Mouse (Mus musculus) layer of hippocampus, adult 9-10 months (tissue): Measurements from ENCODE around the gene Wipi1.
A peak's percentile ranks its signal among the peaks of the same experiment; 100 is the strongest.
"Not testable (repeated sequence)": the region's sequence is repeated elsewhere in the genome, so short reads cannot be mapped to it uniquely, and the experiment has no call there.

Source experiments
- DNase-seq: peaks from one replicate; pipeline ENCODE4 v3.0.0; 2022; ENCODE audit warnings: low spot score

Gene Wipi1

GRCm38 (mm10) chr11:109611303-109612149 lies at the start of gene Wipi1:
TSS of gene Wipi1 (minus strand) at chr11:109611967.
- peak; percentile 98 for DNase-seq

GRCm38 (mm10) chr11:109660526-109660925 lies 48.8 kb upstream of the Wipi1 start:
- not testable (repeated sequence) for DNase-seq

- DNase-seq = no peak
Observed at GRCm38 (mm10) chr11:109656232-109656631, 44.5 kb upstream of the Wipi1 start.

- no peak for DNase-seq
Observed at GRCm38 (mm10) chr11:109654581-109654980, 42.8 kb upstream of the Wipi1 start.

GRCm38 (mm10) chr11:109653201-109653600 lies 41.4 kb upstream of the Wipi1 start:
- no peak for DNase-seq

GRCm38 (mm10) chr11:109652505-109652904 lies 40.7 kb upstream of the Wipi1 start:
- no peak for DNase-seq

- no peak for DNase-seq
Observed at GRCm38 (mm10) chr11:109651566-109652024, 39.8 kb upstream of the Wipi1 start.

- peak; percentile 79 for DNase-seq
Observed at GRCm38 (mm10) chr11:109650788-109651565, 39.2 kb upstream of the Wipi1 start.

- peak; percentile 56 for DNase-seq
Observed at GRCm38 (mm10) chr11:109649975-109650701, 38.4 kb upstream of the Wipi1 start.

GRCm38 (mm10) chr11:109649206-109649605 lies 37.4 kb upstream of the Wipi1 start, which contains the start of gene Prkar1a:
TSS of gene Prkar1a (plus strand) at chr11:109649405.
- no peak for DNase-seq

- no peak for DNase-seq
Observed at GRCm38 (mm10) chr11:109648510-109648909, 36.7 kb upstream of the Wipi1 start.

- DNase-seq = no peak
Observed at GRCm38 (mm10) chr11:109641498-109642222, 29.9 kb upstream of the Wipi1 start.

GRCm38 (mm10) chr11:109635871-109636395 lies 24.2 kb upstream of the Wipi1 start:
- no peak for DNase-seq

GRCm38 (mm10) chr11:109634928-109635327 lies 23.2 kb upstream of the Wipi1 start:
- no peak for DNase-seq

GRCm38 (mm10) chr11:109629021-109629521 lies 17.3 kb upstream of the Wipi1 start:
- no peak for DNase-seq

GRCm38 (mm10) chr11:109628099-109628498 lies 16.3 kb upstream of the Wipi1 start:
- DNase-seq = no peak

- no peak for DNase-seq
Observed at GRCm38 (mm10) chr11:109627648-109628047, 15.9 kb upstream of the Wipi1 start.

GRCm38 (mm10) chr11:109623238-109623637 lies 11.5 kb upstream of the Wipi1 start:
- no peak for DNase-seq

- DNase-seq = no peak
Observed at GRCm38 (mm10) chr11:109622518-109623037, 10.8 kb upstream of the Wipi1 start.

GRCm38 (mm10) chr11:109621183-109621582 lies 9.4 kb upstream of the Wipi1 start:
- no peak for DNase-seq

GRCm38 (mm10) chr11:109620356-109620755 lies 8.6 kb upstream of the Wipi1 start:
- no peak for DNase-seq
